Comparison of ENCODE assay signal across 8 mouse cellular contexts in the genomic region with DNA sequence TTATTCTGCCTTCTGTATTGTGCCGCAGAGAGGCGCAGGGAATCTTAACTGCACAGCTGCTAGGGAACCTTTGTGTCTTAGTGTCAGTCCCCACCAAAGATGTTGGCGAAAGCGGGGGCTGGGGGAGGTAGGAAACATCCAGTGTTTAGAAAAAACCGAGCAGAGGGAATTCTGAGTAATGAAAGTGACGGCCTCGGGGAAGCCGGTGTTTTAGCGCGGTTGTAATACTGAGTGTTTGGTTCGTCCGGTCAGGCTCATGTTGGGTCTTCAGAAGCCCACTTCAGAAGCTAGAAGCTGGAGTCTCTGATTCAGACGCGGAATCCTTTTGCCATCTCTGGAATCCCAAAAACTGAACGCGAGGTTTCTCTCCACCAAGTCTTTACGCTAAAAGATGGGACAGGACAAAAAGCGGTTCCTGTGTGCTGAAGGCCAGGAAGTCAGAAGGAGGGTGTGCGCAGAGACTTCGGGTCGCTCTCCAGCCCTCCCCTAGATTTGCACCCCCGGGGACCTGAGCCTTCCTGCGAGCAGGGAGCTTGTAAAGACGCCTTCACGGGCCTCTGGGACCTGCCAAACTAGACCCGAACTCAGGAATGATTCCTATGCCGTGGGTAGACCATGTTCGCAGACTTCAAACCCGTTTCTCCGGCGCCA. TPM values are rescaled to one million over a fixed set of nuclear protein-coding genes. Genes with fewer than 3 reads are reported as not detected.
DNase-seq lines count a peak whose midpoint lies in the region; ATAC-seq lines count a peak whose summit lies in the region.

No protein-coding gene starts in this region.

- H3K27me3 ChIP-seq in limb, embryonic 10.5 days (ENCODE audit: low read depth, poor library complexity, severe bottlenecking), result peaks cover 97% of the 10 kb centered on the region
- H3K27me3 ChIP-seq in neural tube, embryonic 15.5 days (replicated peaks), result peaks cover 75% of the 10 kb centered on the region

- peak overlapping the region; percentile 59 for H3K4me2 ChIP-seq in neural tube, embryonic 15.5 days

- no peak overlapping the region for H3K27ac ChIP-seq in limb, embryonic 10.5 days
- H3K27ac ChIP-seq in neural tube, embryonic 15.5 days (replicated peaks), result no peak overlapping the region

- H3K9me3 ChIP-seq in limb, embryonic 10.5 days (replicated peaks), result no peaks in the 10 kb centered on the region
- no peaks in the 10 kb centered on the region for H3K9me3 ChIP-seq in neural tube, embryonic 15.5 days (replicated peaks)

- under 1% methylated on average over 31 of the region's 31 CpGs for WGBS in limb, embryonic 10.5 days
- 1% methylated on average over 31 of the region's 31 CpGs for WGBS in neural tube, embryonic 15.5 days

- DNase-seq in cerebellum, adult 8-10 months, result peak; percentile 39
- DNase-seq in cerebellum, postnatal 4 days (ENCODE audit: low spot score in 2 of 2), result no peak
- DNase-seq in thymus, postnatal 4 days, result peak; percentile 30
- no peak for DNase-seq in thymus, postnatal 36 days
- DNase-seq in limb, embryonic 10.5 days (ENCODE audit: low spot score), result peak; percentile 63
- no peak for DNase-seq in T-cell, adult 2 months (ENCODE audit: low spot score)
- no peak for DNase-seq in ovary, adult 18-20 months (ENCODE audit: low spot score)

- H3K9ac ChIP-seq in neural tube, embryonic 15.5 days (replicated peaks), result no peak overlapping the region

- H3K36me3 ChIP-seq in limb, embryonic 10.5 days, result no peaks in the 10 kb centered on the region
- H3K36me3 ChIP-seq in neural tube, embryonic 15.5 days, result no peaks in the 10 kb centered on the region

- peak overlapping the region; percentile 23 for H3K4me3 ChIP-seq in limb, embryonic 10.5 days
- H3K4me3 ChIP-seq in neural tube, embryonic 15.5 days (replicated peaks), result peak overlapping the region; percentile 1; the same call in 1 of the 2 replicates

- ATAC-seq in neural tube, embryonic 15.5 days (ENCODE audit: low FRiP score), result no peak

- peaks cover 34% of the 10 kb centered on the region for H3K4me1 ChIP-seq in limb, embryonic 10.5 days
- H3K4me1 ChIP-seq in neural tube, embryonic 15.5 days, result peaks cover 33% of the 10 kb centered on the region

RNA-seq across cellular contexts. Expression of a gene that starts 0.6 kb away (rescaled TPM):
- polyA plus RNA-seq in limb, embryonic 10.5 days (2016; fragmentation: Nextera tagmentation; extraction: Ambion mirVana), result 0.05 TPM in 1 of 2 replicates, not detected in the other
- polyA plus RNA-seq in neural tube, embryonic 15.5 days (2015; fragmentation: Nextera tagmentation; extraction: Ambion mirVana), result 0.06 TPM in 1 of 2 replicates, not detected in the other

RNA-seq across cellular contexts. Expression of a gene that starts 28.7 kb away (rescaled TPM):
- 36.8 and 49.6 TPM in 2 replicates for polyA plus RNA-seq in limb, embryonic 10.5 days (2016; fragmentation: Nextera tagmentation; extraction: Ambion mirVana)
- polyA plus RNA-seq in neural tube, embryonic 15.5 days (2015; fragmentation: Nextera tagmentation; extraction: Ambion mirVana), result 44.4 and 45.2 TPM in 2 replicates

Comparison
In these comparisons a context has a peak if more than half of its experiments do, and no peak if none do; other contexts are left out.
1. DNase-seq: peak in cerebellum, adult 8-10 months (single experiment), thymus, postnatal 4 days (single experiment) and limb, embryonic 10.5 days (single experiment); none in cerebellum, postnatal 4 days (0 of 2), thymus, postnatal 36 days (0 of 2), T-cell, adult 2 months (single experiment) and ovary, adult 18-20 months (single experiment).